Comparison of ENCODE assay signal across 10 mouse cellular contexts in genomic region chr2:49719854-49720253, GRCm38 (mm10).
DNase-seq lines count a peak whose midpoint lies in the region; ATAC-seq and TF ChIP-seq lines count a peak whose summit lies in the region.
"Had no signal": no experiment of that assay in that cellular context is flagged by ENCODE, and none has a peak within 500 bp of the region (broad histone marks: within the 10 kb centered on the region; RNA-seq: fewer than 3 reads in every experiment).

No protein-coding gene starts in this region.

- H3K4me3 ChIP-seq in heart, embryonic 10.5 days = 0 out of 2 replicates have a peak overlapping the region, but pooled peaks have one; percentile 12
- no peak overlapping the region for H3K4me3 ChIP-seq in midbrain, embryonic 14.5 days (replicated peaks; ENCODE audit: low read depth, low read length)

- no peak for TF ChIP-seq CTCF in brain, embryonic 14.5 days (IDR thresholded peaks at IDR 0.05; ENCODE audit: borderline replicate concordance, extremely low read depth, insufficient read depth, insufficient read length)

- H3K27me3 ChIP-seq in heart, embryonic 10.5 days (ENCODE audit: insufficient read depth, poor library complexity, severe bottlenecking) = no peaks in the 10 kb centered on the region
- H3K27me3 ChIP-seq in midbrain, embryonic 14.5 days (ENCODE audit: control insufficient read depth, insufficient read depth, low read length) = no peaks in the 10 kb centered on the region

- peaks cover 37% of the 10 kb centered on the region for H3K4me1 ChIP-seq in heart, embryonic 10.5 days
- peaks cover 51% of the 10 kb centered on the region for H3K4me1 ChIP-seq in midbrain, embryonic 14.5 days (ENCODE audit: control insufficient read depth, insufficient read depth, low read length)

- no peak for TF ChIP-seq POLR2A in brain, embryonic 14.5 days (IDR thresholded peaks at IDR 0.05; ENCODE audit: borderline replicate concordance, extremely low read depth, insufficient read depth, insufficient read length, poor library complexity, severe bottlenecking)

- no peaks in the 10 kb centered on the region for H3K9me3 ChIP-seq in heart, embryonic 10.5 days
- H3K9me3 ChIP-seq in midbrain, embryonic 14.5 days (ENCODE audit: control insufficient read depth, low read length) = no peaks in the 10 kb centered on the region

- peak overlapping the region; percentile 37 for H3K4me2 ChIP-seq in midbrain, embryonic 14.5 days (ENCODE audit: low read length)

- no peaks in the 10 kb centered on the region for H3K36me3 ChIP-seq in heart, embryonic 10.5 days
- H3K36me3 ChIP-seq in midbrain, embryonic 14.5 days (ENCODE audit: control insufficient read depth, insufficient read depth, low read length) = peaks cover 31% of the 10 kb centered on the region

- H3K9ac ChIP-seq in midbrain, embryonic 14.5 days (replicated peaks; ENCODE audit: low read length) = peak overlapping the region; percentile 29; the same call in 1 of the 2 replicates

- H3K27ac ChIP-seq in heart, embryonic 10.5 days = peak overlapping the region; percentile 63
- H3K27ac ChIP-seq in midbrain, embryonic 14.5 days (replicated peaks; ENCODE audit: low read depth, low read length) = peak overlapping the region; percentile 90

- peak; percentile 18; the same call in 1 of the 2 replicates for ATAC-seq in granulocyte monocyte progenitor cell, adult 5-6 weeks (replicated peaks; ENCODE audit: poor library complexity, severe bottlenecking)
- peak; percentile 19; the same call in 1 of the 2 replicates for ATAC-seq in midbrain, embryonic 14.5 days (ENCODE audit: low FRiP score, low TSS enrichment)
- no peak for ATAC-seq in megakaryocyte progenitor cell, adult 5-6 weeks (replicated peaks; ENCODE audit: poor library complexity)
- ATAC-seq in megakaryocyte, adult 5-6 weeks (ENCODE audit: poor library complexity, severe bottlenecking) = no peak

- WGBS in heart, embryonic 10.5 days = 20% methylated on average over 6 of the region's 6 CpGs
- under 1% methylated on average over 6 of the region's 6 CpGs for WGBS in midbrain, embryonic 14.5 days

- DNase-seq in heart, embryonic 10.5 days (ENCODE audit: low spot score) = peak; percentile 85
- DNase-seq in heart, adult 18-20 months = no peak
- DNase-seq in brain, embryonic 14.5 days (ENCODE audit: low read depth) = peak; percentile 78
- DNase-seq in midbrain, embryonic 14.5 days = peak; percentile 65
- DNase-seq in layer of hippocampus, adult 18-20 months (ENCODE audit: low spot score in 2 of 2) = no peak
- DNase-seq: adrenal gland, adult 8-10 months; gastrocnemius, postnatal 14 days had no signal

Comparison
In these comparisons a context has a peak if more than half of its experiments do, and no peak if none do; other contexts are left out.
1. DNase-seq: peak in heart, embryonic 10.5 days (single experiment), brain, embryonic 14.5 days (single experiment) and midbrain, embryonic 14.5 days (single experiment); none in heart, adult 18-20 months (0 of 2) and layer of hippocampus, adult 18-20 months (0 of 2).
2. ATAC-seq: peak in granulocyte monocyte progenitor cell, adult 5-6 weeks (single experiment) and midbrain, embryonic 14.5 days (single experiment); none in megakaryocyte progenitor cell, adult 5-6 weeks (single experiment) and megakaryocyte, adult 5-6 weeks (single experiment).